Mouse (Mus musculus) lung, postnatal 4 days (tissue): ENCODE data around the gene Gstt3.
A peak's percentile ranks its signal among the peaks of the same experiment; 100 is the strongest.

Experiments
- DNase-seq, 2 experiments: peaks; one replicate each; pipeline ENCODE4 v3.0.0; 2021

Gstt3 gene

DNA sequence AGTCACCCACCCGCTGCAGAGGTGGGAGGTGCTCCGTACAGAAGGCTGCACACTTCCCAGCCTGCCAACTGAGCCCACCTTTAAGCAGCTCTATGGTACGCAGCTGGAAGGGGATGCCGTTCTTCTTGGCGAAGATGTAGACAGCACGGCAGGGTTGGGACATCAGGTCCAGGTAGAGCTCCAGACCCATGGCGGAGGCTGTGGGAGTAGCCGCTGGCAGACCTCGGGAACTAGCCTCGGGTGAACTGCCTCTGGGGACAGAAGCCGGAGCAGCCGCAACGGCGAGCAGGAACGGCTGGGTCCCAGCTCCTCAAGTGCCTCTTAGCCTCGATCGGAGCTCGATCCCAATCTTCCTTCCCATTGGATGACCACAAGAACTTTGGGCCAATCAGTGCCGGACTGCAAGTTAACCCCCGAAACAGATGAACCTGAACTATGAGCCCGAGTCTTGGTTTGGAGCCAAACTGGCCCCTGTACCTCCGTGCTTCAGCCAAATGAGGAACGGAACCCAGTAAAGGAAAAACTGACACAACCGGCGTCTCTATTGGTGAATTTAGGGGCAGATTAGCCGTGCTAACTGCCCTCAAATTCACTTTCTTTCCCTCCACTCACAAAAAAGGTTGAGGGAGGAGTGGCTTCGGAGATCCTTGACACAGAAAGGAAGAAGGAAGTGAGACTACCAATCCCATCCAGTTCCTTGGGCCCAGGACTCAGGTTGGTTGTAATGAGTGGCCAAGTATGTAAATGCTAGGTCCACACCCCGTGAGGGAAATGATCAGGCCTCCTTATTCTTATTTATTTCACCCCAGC is at the start of gene Gstt3, which contains the start of gene Gm20441:
TSS of gene Gstt3 (minus strand) at position 646 of the 810 bp plus-strand sequence.
TSS of gene Gm20441 (minus strand) at position 186 of the 810 bp plus-strand sequence.
- peak; percentile 76 to 85 for DNase-seq

- no peak for DNase-seq
These were observed 49.1 kb upstream of the Gstt3 start for GRCm38 (mm10) chr10:75830275-75830670.

DNA sequence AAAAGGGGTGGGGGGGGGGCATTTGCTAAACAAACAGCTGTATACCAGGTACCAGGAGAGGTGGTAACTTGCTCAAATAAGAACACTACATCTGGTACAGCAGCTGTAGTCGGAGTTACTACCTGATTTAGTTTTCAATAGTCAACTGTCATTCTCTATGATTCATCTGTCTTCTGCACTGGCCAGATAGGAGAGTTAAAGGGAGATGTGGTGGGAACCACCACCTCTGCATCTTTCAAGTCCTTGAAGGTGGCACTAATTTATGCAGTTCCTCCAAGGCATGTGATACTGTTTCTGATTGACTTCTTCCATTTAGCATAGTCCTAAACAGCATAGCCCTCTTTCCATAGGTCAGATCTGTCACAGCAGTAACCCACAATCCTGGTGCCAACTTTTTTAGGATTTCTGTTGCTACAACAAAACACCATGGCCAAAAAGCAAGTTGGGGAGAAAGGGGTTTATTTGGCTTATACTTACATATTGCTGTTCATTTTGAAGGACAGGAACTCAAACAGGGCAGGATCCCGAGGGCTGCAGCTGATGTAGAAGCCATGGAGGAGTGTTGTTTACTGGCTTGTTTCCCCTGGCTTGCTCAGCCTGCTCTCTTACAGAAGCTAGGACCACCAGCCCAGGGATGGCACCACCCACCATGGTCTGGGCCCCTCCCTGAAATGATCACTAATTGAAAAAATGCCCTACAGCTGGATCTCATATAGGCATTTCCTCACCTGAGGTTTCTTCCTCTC is 48.5 kb upstream of the Gstt3 start:
- DNase-seq = no peak

DNA sequence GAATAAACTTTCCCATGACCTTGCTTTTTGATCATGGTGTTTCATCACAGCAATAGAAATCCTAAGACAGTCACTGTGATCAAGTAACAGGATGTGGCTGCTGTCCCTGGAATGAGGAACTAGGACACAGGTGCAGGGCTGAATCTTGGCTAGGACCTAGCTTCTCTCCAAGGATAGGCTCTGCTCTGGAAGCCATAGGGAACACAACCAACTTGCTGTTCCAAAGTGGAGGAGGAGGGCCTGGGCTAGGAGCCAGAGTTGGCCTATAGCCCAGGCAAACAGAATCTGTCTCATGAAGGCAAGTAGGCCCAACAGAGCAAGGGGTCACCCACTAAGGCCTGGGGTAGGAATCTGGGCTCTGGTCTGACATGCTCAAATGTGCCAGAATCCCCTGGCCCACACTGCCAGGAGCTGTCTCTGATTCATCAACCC is 47.3 kb upstream of the Gstt3 start:
- DNase-seq = peak; percentile 42 to 78

DNA sequence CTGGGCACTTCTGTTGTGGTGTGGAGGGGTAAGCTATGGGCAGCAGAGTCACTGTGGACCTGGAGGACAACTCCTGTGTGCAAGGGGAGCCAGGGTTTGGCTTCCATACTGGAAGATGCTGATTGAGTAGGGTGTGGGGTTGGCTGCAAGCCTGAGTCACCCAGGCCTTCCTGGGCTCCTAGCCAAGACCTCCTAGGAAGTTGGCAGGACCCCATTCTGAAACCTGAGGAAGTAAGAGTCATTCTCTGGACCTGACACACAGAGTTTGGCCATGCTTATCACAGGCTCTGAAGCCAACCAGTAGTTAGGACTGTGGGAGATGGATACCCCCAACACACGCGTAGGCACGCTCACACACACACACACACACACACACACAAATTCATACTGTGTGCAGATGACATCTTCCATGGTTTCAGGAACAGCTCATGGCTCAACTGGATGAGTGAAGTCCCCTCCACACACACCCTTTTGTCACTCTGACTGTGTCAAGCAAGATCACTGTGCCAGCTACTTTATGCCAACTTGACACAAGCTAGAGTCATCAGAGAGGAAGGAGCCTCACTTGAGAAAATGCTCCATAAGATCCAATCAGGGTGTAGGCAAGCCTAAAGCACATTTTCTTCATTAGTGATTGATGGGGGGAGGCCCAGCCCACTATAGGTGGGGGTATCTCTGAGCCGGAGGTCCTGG is 46.6 kb upstream of the Gstt3 start:
- peak; percentile 63 to 74 for DNase-seq

- DNase-seq = no peak
These were observed 43.3 kb upstream of the Gstt3 start for GRCm38 (mm10) chr10:75824530-75824929.

DNA sequence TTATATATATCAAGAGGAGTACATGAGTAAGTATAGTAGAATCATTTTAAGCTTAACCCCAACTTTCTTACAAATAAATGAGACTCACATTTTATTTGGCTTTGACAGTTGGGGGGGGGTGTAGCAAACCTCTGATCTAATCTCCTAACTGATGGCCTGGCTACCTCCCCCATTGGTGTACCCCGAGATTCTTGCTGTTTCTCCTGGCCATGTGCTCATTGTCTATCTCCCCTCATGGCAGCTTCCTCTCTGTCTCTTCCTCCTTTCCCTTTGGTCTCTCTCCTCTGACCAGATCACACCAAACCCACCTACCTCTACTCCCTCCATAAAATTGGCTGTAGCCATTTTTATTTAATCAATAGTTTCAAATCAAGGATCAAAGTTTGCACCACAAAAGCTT is 42.6 kb upstream of the Gstt3 start:
- no peak for DNase-seq

GRCm38 (mm10) chr10:75822443-75822842 is 41.2 kb upstream of the Gstt3 start, which contains the start of gene Gstt4:
Gstt4 (minus strand) TSS chr10:75822543.
- no peak for DNase-seq

- DNase-seq = no peak
These were observed 38.7 kb upstream of the Gstt3 start for GRCm38 (mm10) chr10:75819882-75820281.

- DNase-seq = no peak
These were observed 37.4 kb upstream of the Gstt3 start for GRCm38 (mm10) chr10:75818641-75819040.

DNA sequence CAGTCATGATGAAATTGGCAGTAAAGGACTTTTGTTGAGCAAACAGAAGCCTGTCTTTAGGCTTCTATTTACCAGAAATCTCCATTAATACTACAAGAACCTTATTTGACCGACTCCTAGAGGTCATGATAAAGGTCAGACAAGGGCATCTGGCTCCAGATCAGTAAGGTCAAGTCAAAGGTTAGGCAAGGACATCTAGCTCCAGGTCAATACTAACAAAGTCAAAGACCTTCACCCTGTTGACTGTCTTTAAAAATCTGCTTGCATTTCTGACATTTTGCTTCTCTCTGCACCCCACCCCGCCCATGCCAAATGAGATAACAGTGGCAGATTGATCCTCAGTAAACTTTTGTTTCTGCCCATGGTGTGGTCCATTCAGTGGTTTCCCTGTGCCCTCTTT is 23.0 kb upstream of the Gstt3 start:
- DNase-seq = no peak

GRCm38 (mm10) chr10:75798176-75798696 is 17.0 kb upstream of the Gstt3 start, which contains the start of gene Gstt1:
Gstt1 (minus strand) TSS chr10:75798584.
- DNase-seq = peak; percentile 72 to 78

DNA sequence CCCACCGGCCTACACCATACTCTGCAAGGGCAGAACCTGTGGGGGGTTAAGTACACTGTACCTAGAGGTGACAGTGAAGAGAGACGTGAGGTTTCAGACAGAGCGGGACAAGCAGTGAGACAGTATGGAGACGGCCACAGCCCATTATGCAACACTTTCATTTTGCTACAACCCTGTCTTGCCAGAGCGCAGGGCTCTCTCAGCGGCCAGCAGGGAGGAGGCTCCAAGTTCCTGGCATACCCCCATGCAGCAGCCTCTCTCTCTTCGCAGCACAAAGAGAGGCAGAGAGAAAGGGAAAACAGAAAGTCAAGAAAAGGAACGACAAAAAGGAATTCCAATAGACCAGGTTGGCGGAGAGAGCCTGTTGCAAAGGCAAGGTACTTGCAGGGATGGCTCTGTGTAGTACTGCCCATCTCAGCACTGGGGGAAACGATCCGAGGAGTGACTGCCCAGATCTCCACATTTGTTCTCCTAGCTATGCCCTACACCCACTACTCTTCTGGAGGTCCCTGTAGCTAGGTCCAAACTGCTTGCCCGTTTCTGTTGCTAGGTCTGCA is 16.5 kb upstream of the Gstt3 start:
- DNase-seq = peak; percentile 56 to 70

- peak; percentile 34 to 50 for DNase-seq
These were observed 15.7 kb upstream of the Gstt3 start for GRCm38 (mm10) chr10:75796731-75797516.

DNA sequence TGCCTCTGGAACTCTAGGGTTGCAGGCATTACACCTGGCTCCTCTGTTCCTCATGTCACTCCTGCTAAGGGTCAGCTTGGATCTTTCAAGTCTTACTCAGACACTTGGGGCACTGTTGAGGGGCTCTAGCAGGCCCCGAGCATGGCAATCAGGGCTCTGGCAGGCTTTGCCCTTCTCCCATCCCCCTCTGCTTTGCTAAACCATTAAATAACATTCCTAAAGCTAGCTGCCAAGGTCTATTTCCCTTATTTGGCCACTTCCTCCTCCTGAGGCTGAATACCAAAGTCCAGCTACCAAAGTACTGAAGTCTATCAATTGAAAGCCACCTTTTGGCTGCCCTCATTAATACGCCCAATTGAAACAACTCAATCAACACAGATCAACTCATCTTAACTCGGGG is 13.7 kb upstream of the Gstt3 start:
- DNase-seq = peak; percentile 58 to 70

DNA sequence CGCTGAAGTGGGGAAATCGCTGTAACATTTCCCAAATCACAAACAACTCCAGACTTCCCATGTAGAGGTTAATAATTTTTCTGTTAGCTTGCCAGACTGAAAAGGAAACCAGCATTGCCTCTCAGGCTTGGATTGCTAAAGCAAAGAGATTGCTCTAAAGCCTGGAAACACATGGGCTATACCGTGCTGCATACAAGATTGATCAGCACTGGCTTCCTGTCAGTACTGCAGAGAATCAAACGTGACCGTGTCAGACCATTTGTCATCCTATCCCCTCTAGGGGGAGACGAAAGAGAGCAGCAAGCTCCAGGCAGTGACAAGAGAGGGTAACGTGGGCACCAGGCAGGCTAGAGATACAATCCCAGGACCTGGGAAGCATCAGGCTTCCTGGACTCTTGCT is 9.6 kb upstream of the Gstt3 start:
- no peak for DNase-seq

DNA sequence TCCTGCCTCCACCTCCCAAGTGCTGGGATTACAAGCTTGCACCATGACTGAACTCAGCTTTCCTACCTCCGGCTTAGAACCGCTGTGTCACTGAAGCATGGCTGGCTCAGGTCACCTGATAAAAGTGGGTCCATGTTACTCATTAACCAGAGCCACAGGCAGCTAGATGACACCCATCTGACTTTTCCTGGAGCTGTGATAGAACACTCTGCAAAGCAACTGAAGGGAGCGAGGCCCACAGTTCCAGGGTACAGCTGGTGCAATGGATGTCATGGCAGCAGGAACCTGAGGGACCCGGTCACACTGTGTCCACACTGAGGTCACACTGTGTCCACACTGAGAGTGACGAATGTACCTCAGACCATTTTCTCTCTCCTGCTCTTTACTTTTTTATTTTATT is 8.6 kb upstream of the Gstt3 start:
- DNase-seq = peak in 1 of 2 experiments; percentile 30

DNA sequence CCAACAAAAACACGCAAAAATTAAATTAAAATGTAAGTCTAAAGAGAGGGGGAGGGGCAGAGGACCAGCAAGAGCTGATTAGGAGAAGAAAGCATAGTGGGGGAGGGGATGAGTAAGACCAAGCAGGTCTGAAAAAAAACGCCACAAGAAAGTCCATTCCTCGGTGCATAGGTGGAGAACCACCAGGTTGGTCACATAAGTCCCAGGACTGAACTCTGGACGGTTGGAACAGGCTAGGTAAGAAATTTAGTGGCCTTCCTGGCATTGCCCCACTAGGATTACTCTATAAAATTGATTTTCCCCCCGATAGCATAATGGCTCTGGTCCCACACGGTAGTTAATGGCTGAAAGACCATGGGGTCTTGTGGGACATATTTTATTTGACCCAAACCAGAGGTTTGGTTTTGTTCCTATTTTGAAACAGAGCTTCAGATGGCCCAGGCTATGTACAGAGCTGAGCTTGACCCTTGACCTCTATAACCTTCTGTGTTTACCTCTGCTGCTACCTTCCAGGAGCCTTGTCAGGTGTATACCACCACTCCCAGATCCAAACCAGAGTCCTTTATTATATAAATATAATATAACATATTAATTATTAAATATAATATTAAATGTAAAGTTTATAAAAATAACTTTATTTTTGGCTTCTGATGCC is 8.0 kb upstream of the Gstt3 start:
- DNase-seq = no peak

DNA sequence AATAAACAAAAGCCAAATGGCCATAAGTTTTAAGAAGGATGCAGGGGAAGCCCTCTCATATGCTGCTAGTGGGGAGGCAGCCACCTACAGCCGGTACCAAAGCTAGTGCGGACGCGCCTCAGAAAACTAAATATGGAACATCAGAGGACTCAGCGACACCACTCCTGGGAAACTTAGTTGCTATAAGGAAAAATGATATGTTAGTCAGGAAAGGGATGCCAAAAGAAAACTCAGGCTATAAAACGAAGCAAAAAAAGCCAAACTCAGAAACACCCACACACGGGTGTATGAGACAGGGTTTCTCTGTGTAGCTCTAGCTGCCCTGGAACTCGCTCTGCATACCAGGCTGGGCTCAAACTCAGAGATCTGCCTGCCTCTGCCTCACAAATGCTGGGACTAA is 7.1 kb upstream of the Gstt3 start:
- no peak for DNase-seq

DNA sequence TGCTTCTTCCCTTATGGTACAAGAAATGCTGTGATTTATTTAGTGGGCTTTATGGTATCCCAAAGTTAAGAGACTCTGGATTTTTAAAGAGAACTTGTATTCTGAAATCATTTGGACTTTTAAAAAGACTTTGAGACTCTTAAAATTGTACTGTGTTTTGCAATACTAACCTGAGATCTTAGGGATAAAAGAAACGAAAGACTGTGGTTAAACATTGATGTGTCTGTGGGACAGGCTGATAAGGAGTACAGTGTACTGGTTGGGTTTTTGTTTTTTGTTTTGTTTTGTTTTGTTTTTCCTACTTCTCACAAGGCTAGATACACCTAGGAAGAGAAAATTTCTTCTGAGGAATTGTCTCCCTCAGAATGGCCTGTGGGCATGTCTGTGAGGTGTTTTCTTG is 4.2 kb upstream of the Gstt3 start:
- no peak for DNase-seq
